Mouse (Mus musculus) G1E (cell line): Measurements from ENCODE around the gene Ntng1. TPM values are rescaled to one million over a fixed set of nuclear protein-coding genes. Genes with fewer than 3 reads are reported as not detected.

Experiments
- ATAC-seq: 2 replicates; pipeline ENCODE4 v1.8.0; 2016; ENCODE audit warnings: mild to moderate bottlenecking; ENCODE audit not compliant: insufficient number of reproducible peaks, poor library complexity, low FRiP score, severe bottlenecking; ENCODE audit errors: extremely low read depth
- DNase-seq: peaks from one replicate; pipeline ENCODE4 v3.0.0; 2012; ENCODE audit warnings: low spot score
- H3K27me3 ChIP-seq: 2 replicates; pipeline ENCODE4 v1.6.1; 2012; ENCODE audit warnings: mild to moderate bottlenecking, low read length, inconsistent platforms; ENCODE audit not compliant: insufficient read depth
- H3K36me3 ChIP-seq: replicated peaks from 2 replicates; pipeline ENCODE3; 2012; ENCODE audit warnings: mild to moderate bottlenecking, inconsistent platforms
- H3K4me1 ChIP-seq: 2 replicates; pipeline ENCODE4 v1.6.1; 2012; ENCODE audit warnings: low read depth, low read length, inconsistent platforms, mixed read lengths; ENCODE audit not compliant: insufficient read depth
- H3K4me3 ChIP-seq: 2 replicates; pipeline ENCODE4 v1.5.1; 2012; ENCODE audit warnings: low read depth, mild to moderate bottlenecking, inconsistent platforms, low read length, moderate library complexity, mixed read lengths
- H3K9me3 ChIP-seq: replicated peaks from 2 replicates; pipeline ENCODE4 v1.6.1; 2012; ENCODE audit warnings: inconsistent platforms
- CTCF ChIP-seq: IDR thresholded peaks from 2 replicates; pipeline ENCODE4 v1.5.1; 2012; ENCODE audit warnings: low read depth, low read length, inconsistent platforms, mixed read lengths
- GATA1 ChIP-seq: IDR thresholded peaks from 2 replicates; pipeline ENCODE4 v1.6.1; 2012; ENCODE audit warnings: borderline replicate concordance, low read length, inconsistent platforms, mixed read lengths
- GATA2 ChIP-seq: IDR thresholded peaks from 2 replicates; pipeline ENCODE4 v1.6.1; 2012; ENCODE audit warnings: low read depth, low read length, inconsistent platforms, borderline replicate concordance
- POLR2AphosphoS5 ChIP-seq: IDR thresholded peaks from 2 replicates; pipeline ENCODE4 v1.6.1; 2012; ENCODE audit warnings: low read depth, low read length, inconsistent platforms; ENCODE audit not compliant: insufficient replicate concordance
- TAL1 ChIP-seq: conservative IDR thresholded peaks from 2 replicates; pipeline ENCODE4 v1.6.1; 2012; ENCODE audit warnings: low read depth, low read length, inconsistent platforms, mixed read lengths
- polyA plus RNA-seq: library from polyadenylated mRNA; stranded (reverse); fragments of >175 nt; gene quantifications from 2 replicates; pipeline ENCODE4 v1.2.3, GENCODE M21; 2012
- total RNA-seq, 2 experiments: library from RNA; stranded (forward) in 1 of 2; stranded (reverse) in 1 of 2; fragments of 200-1000 nt in 1 of 2; fragments of >200 nt in 1 of 2; fragmentation: Nextera tagmentation in 1 of 2; gene quantifications; 2 replicates each; pipeline ENCODE4 v1.2.3; 2014 to 2017

The Ntng1 gene
- total and polyA plus RNA-seq, 3 experiments, result 0.33 TPM; not detected in 2

DNA sequence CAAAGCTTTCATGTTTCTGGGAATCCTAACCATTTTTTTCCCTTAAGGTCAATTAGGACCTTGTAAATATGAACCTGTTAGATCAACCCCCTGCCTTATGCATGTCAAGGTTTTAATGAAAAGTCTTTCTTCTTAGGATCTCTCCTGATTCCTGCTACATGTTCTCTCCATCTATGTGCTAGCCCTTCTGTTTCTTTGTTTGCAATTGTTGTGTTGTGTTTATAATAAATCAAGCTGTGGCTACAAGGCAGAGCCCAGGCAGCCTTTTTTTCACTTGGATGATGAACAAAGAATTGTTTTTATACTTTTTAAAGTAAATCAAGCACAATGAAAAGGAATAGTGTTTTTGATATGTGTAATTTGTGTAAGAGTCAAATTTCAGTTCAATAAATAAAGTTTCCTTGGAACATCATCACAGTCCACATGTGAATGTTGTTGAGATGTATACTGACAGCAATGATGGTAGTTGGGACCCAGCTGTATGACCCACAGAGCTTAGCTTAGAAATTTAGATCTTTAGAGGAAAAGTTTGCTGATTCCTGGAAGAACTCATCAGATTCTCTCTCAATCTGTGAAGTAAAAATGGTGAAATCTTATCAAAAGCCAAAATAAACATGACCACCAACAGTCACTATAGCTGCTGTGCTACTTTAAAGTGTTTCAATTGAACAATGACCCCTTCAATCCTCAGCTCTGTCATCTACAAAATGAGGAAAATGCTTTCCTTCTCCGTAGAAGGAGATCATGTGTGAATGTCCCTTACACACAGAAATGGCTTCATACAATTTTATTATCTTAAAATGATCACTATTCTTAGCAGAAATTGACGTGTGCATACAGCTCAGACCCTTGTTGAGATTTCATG lies 324.8 kb downstream of the Ntng1 start:
- Histone ChIP-seq H3K4me3 (no peak overlapping the region), H3K9me3 (peaks cover 8% of the 10 kb centered on the region), H3K4me1 (no peaks in the 10 kb centered on the region), H3K36me3 (no peaks in the 10 kb centered on the region), H3K27me3 (no peaks in the 10 kb centered on the region)
- DNase-seq (no peak), ATAC-seq (no peak)
- TF ChIP-seq CTCF (no peak), GATA2 (no peak), POLR2AphosphoS5 (no peak), GATA1 (no peak), TAL1 (no peak)

DNA sequence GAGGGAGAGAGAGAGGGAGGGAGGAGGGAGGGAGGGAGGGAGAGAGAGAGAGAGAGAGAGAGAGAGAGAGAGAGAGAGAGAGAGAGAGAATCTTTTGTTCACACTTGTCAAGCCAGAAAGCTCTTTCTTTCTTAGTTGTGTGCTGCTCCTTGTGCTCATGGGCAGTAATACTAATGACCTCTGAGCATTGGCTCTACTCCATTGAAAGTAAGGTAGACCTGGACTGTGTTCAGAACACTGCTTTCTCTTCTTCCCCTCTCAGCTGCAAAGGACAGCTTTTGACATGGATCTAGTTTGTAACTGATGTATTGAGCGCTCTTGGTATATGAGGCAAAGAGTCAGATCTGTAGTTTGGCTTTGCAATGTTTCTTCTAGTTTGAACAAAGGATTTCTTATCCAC lies 334.7 kb downstream of the Ntng1 start:
- ATAC-seq (no peak), DNase-seq (no peak)
- peaks cover 6% of the 10 kb centered on the region; the same call in 1 of the 2 replicates for H3K9me3 ChIP-seq
- H3K4me1 ChIP-seq, result no peaks in the 10 kb centered on the region
- TF ChIP-seq GATA2, result no peak
- TF ChIP-seq GATA1, result no peak
- no peak for TF ChIP-seq POLR2AphosphoS5
- TF ChIP-seq CTCF, result no peak
- no peak for TF ChIP-seq TAL1
- H3K36me3 ChIP-seq, result no peaks in the 10 kb centered on the region
- no peak overlapping the region for H3K4me3 ChIP-seq
- H3K27me3 ChIP-seq, result no peaks in the 10 kb centered on the region

GRCm38 (mm10) chr3:109807211-109807934 lies 336.4 kb downstream of the Ntng1 start:
- peaks cover 12% of the 10 kb centered on the region; the same call in 1 of the 2 replicates for H3K9me3 ChIP-seq
- TF ChIP-seq CTCF, result no peak
- no peak for TF ChIP-seq GATA2
- no peak for TF ChIP-seq GATA1
- no peak for TF ChIP-seq POLR2AphosphoS5
- ATAC-seq, result no peak

GRCm38 (mm10) chr3:109804145-109804544 lies 339.7 kb downstream of the Ntng1 start:
- ATAC-seq (no peak), DNase-seq (no peak)
- Histone ChIP-seq H3K9me3 (peaks cover 14% of the 10 kb centered on the region; the same call in 1 of the 2 replicates), H3K27me3 (no peaks in the 10 kb centered on the region), H3K36me3 (no peaks in the 10 kb centered on the region), H3K4me3 (no peak overlapping the region), H3K4me1 (no peaks in the 10 kb centered on the region)
- TF ChIP-seq CTCF, result no peak
- no peak for TF ChIP-seq TAL1
- TF ChIP-seq GATA1, result no peak
- TF ChIP-seq GATA2, result no peak
- no peak for TF ChIP-seq POLR2AphosphoS5

More at GRCm38 (mm10) chr3:109807211-109807934, 336.4 kb downstream of the Ntng1 start:
- Histone ChIP-seq H3K36me3 (no peaks in the 10 kb centered on the region), H3K4me1 (no peaks in the 10 kb centered on the region), H3K4me3 (no peak overlapping the region), H3K27me3 (no peaks in the 10 kb centered on the region)
- DNase-seq, result no peak

- H3K4me1 ChIP-seq, result no peaks in the 10 kb centered on the region
- no peak for DNase-seq
- H3K9me3 ChIP-seq, result peaks cover 16% of the 10 kb centered on the region
- no peak overlapping the region for H3K4me3 ChIP-seq
- TF ChIP-seq POLR2AphosphoS5 (no peak), GATA2 (no peak), TAL1 (no peak), CTCF (no peak), GATA1 (no peak)
- H3K36me3 ChIP-seq, result no peaks in the 10 kb centered on the region
- no peaks in the 10 kb centered on the region for H3K27me3 ChIP-seq
- ATAC-seq, result no peak
These were observed 340.2 kb downstream of the Ntng1 start for GRCm38 (mm10) chr3:109803616-109804015.

DNA sequence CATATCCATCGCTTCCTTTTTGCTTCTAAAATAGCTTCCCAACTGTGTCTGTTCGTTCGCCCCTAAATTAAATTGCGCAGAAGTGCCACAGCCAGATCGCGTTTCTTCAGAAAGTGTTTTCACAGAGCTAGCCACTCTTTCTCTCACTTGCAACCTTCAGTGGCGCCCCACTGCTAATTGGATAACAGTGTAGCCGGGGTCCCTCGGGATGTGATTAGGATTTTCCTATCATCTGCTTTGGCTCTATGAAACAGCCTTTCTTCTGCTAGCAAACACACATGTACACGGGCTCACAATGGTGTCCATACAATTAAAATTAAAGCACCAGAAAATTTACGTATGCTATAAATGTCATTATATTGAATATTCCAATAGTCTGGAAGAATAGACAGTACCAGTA lies 346.5 kb downstream of the Ntng1 start:
- Histone ChIP-seq H3K36me3 (no peaks in the 10 kb centered on the region), H3K4me3 (no peak overlapping the region), H3K27me3 (no peaks in the 10 kb centered on the region), H3K9me3 (peaks cover 16% of the 10 kb centered on the region), H3K4me1 (no peaks in the 10 kb centered on the region)
- TF ChIP-seq GATA1 (no peak), CTCF (no peak), TAL1 (no peak), GATA2 (no peak), POLR2AphosphoS5 (no peak)
- DNase-seq, result no peak
- ATAC-seq, result no peak
